Mouse (Mus musculus) midbrain, embryonic 10.5 days (tissue): ENCODE results near the gene Micu1. TPM values are rescaled to one million over a fixed set of nuclear protein-coding genes. Genes with fewer than 3 reads are reported as not detected.
A peak's percentile ranks its signal among the peaks of the same experiment; 100 is the strongest.

Experiments
- DNase-seq: peaks from one replicate; pipeline ENCODE4 v3.0.0-alpha.2; 2017; ENCODE audit warnings: low spot score
- H3K27ac ChIP-seq: fragments of 300-500 bp; sonication (generic); replicated peaks from 2 replicates; pipeline ENCODE4 v1.5.1; 2016; ENCODE audit warnings: mild to moderate bottlenecking
- H3K27me3 ChIP-seq: fragments of 300-500 bp; sonication (generic); 2 replicates; pipeline ENCODE4 v1.6.1; 2016; ENCODE audit warnings: low read depth, mild to moderate bottlenecking; ENCODE audit not compliant: poor library complexity, severe bottlenecking
- H3K36me3 ChIP-seq: fragments of 300-500 bp; sonication (generic); 2 replicates; pipeline ENCODE4 v1.6.1; 2016; ENCODE audit warnings: mild to moderate bottlenecking, moderate library complexity
- H3K4me1 ChIP-seq: fragments of 300-500 bp; sonication (generic); 2 replicates; pipeline ENCODE4 v1.6.1; 2016
- H3K4me3 ChIP-seq: fragments of 300-500 bp; sonication (generic); 2 replicates; pipeline ENCODE4 v1.5.1; 2016; ENCODE audit warnings: mild to moderate bottlenecking, moderate library complexity
- H3K9me3 ChIP-seq: fragments of 300-500 bp; sonication (generic); replicated peaks from 2 replicates; pipeline ENCODE4 v1.6.1; 2016; ENCODE audit warnings: mild to moderate bottlenecking
- WGBS: fragments of 180-500 bp; shearing (Covaris S2); methylation state at CpG from one replicate; pipeline ENCODE4 v1.1.7; 2016; 5-methylcytosine and 5-hydroxymethylcytosine counted together
- polyA plus RNA-seq: library from polyadenylated mRNA; unstranded; fragments of >200 nt; fragmentation: Nextera tagmentation; extraction: Ambion mirVana; gene quantifications from 2 replicates; pipeline ENCODE4 v1.2.1, GENCODE M21; 2016

The Micu1 gene
- polyA plus RNA-seq, 1 experiment from 2014 or later, result 58.1 TPM

- no peak overlapping the region for H3K4me3 ChIP-seq
- peak; percentile 7 for DNase-seq
- no peak overlapping the region for H3K27ac ChIP-seq
- peaks cover 12% of the 10 kb centered on the region for H3K36me3 ChIP-seq
- H3K9me3 ChIP-seq, result no peaks in the 10 kb centered on the region
- WGBS, result 94% methylated on average over 6 of the region's 6 CpGs
- H3K27me3 ChIP-seq, result no peaks in the 10 kb centered on the region
- no peaks in the 10 kb centered on the region for H3K4me1 ChIP-seq
These were observed 62.5 kb downstream of the Micu1 start for GRCm38 (mm10) chr10:59764781-59765180.

GRCm38 (mm10) chr10:59768369-59769079, 66.2 kb downstream of the Micu1 start:
- Histone ChIP-seq H3K4me3 (no peak overlapping the region), H3K9me3 (no peaks in the 10 kb centered on the region), H3K27ac (no peak overlapping the region), H3K4me1 (peaks cover 25% of the 10 kb centered on the region), H3K36me3 (peaks cover 16% of the 10 kb centered on the region), H3K27me3 (no peaks in the 10 kb centered on the region)
- 85% methylated on average over 13 of the region's 13 CpGs for WGBS
- DNase-seq, result peak; percentile 10

- H3K4me1 ChIP-seq, result peaks cover 44% of the 10 kb centered on the region
- peaks cover 14% of the 10 kb centered on the region for H3K36me3 ChIP-seq
- WGBS, result 93% methylated on average over 6 of the region's 6 CpGs
- no peaks in the 10 kb centered on the region for H3K27me3 ChIP-seq
- no peak overlapping the region for H3K27ac ChIP-seq
- no peak overlapping the region for H3K4me3 ChIP-seq
- no peaks in the 10 kb centered on the region for H3K9me3 ChIP-seq
- DNase-seq, result no peak
These were observed 69.2 kb downstream of the Micu1 start for GRCm38 (mm10) chr10:59771375-59772048.

GRCm38 (mm10) chr10:59772049-59772397, 69.7 kb downstream of the Micu1 start:
- no peak for DNase-seq
- H3K36me3 ChIP-seq, result peaks cover 14% of the 10 kb centered on the region
- H3K4me1 ChIP-seq, result peaks cover 44% of the 10 kb centered on the region
- no peak overlapping the region for H3K4me3 ChIP-seq
- H3K27me3 ChIP-seq, result no peaks in the 10 kb centered on the region
- H3K9me3 ChIP-seq, result no peaks in the 10 kb centered on the region
- H3K27ac ChIP-seq, result no peak overlapping the region
- 74% methylated on average over 2 of the region's 2 CpGs for WGBS

- Histone ChIP-seq H3K4me1 (peaks cover 49% of the 10 kb centered on the region), H3K36me3 (peaks cover 14% of the 10 kb centered on the region), H3K27me3 (no peaks in the 10 kb centered on the region), H3K9me3 (no peaks in the 10 kb centered on the region), H3K27ac (peak overlapping the region; percentile 28; the same call in 1 of the 2 replicates), H3K4me3 (no peak overlapping the region)
- no peak for DNase-seq
- WGBS, result 63% methylated on average over 13 of the region's 13 CpGs
These were observed 71.3 kb downstream of the Micu1 start for GRCm38 (mm10) chr10:59773441-59774140.

- no peaks in the 10 kb centered on the region for H3K9me3 ChIP-seq
- H3K4me1 ChIP-seq, result peaks cover 49% of the 10 kb centered on the region
- peak overlapping the region; percentile 76 for H3K27ac ChIP-seq
- H3K27me3 ChIP-seq, result no peaks in the 10 kb centered on the region
- H3K36me3 ChIP-seq, result peaks cover 11% of the 10 kb centered on the region
- H3K4me3 ChIP-seq, result no peak overlapping the region
- no peak for DNase-seq
- WGBS, result 85% methylated on average over 3 of the region's 3 CpGs
These were observed 71.9 kb downstream of the Micu1 start for GRCm38 (mm10) chr10:59774141-59774534.

- Histone ChIP-seq H3K4me1 (peaks cover 56% of the 10 kb centered on the region), H3K4me3 (no peak overlapping the region), H3K27ac (peak overlapping the region; percentile 4; the same call in 1 of the 2 replicates), H3K27me3 (no peaks in the 10 kb centered on the region), H3K9me3 (no peaks in the 10 kb centered on the region), H3K36me3 (0 out of 2 replicates have a peak, but pooled peaks cover 6% of the 10 kb centered on the region)
- DNase-seq, result no peak
- WGBS, result 92% methylated on average over 3 of the region's 3 CpGs
These were observed 75.0 kb downstream of the Micu1 start for GRCm38 (mm10) chr10:59777246-59777645.

GRCm38 (mm10) chr10:59778137-59778710, 75.9 kb downstream of the Micu1 start:
- H3K9me3 ChIP-seq, result no peaks in the 10 kb centered on the region
- WGBS, result 81% methylated on average over 4 of the region's 4 CpGs
- 0 out of 2 replicates have a peak, but pooled peaks cover 6% of the 10 kb centered on the region for H3K36me3 ChIP-seq
- H3K27ac ChIP-seq, result no peak overlapping the region
- peaks cover 47% of the 10 kb centered on the region for H3K4me1 ChIP-seq
- DNase-seq, result no peak
- no peaks in the 10 kb centered on the region for H3K27me3 ChIP-seq
- H3K4me3 ChIP-seq, result no peak overlapping the region

GRCm38 (mm10) chr10:59780698-59781097, 78.4 kb downstream of the Micu1 start:
- no peaks in the 10 kb centered on the region for H3K9me3 ChIP-seq
- peak overlapping the region; percentile 69 for H3K27ac ChIP-seq
- 0 out of 2 replicates have a peak, but pooled peaks cover 6% of the 10 kb centered on the region for H3K36me3 ChIP-seq
- no peak for DNase-seq
- WGBS, result 13% methylated on average over 3 of the region's 3 CpGs
- H3K4me1 ChIP-seq, result peaks cover 43% of the 10 kb centered on the region
- no peaks in the 10 kb centered on the region for H3K27me3 ChIP-seq
- H3K4me3 ChIP-seq, result no peak overlapping the region

- peak; percentile 30 for DNase-seq
- H3K4me1 ChIP-seq, result peaks cover 44% of the 10 kb centered on the region
- H3K27me3 ChIP-seq, result no peaks in the 10 kb centered on the region
- H3K36me3 ChIP-seq, result 0 out of 2 replicates have a peak, but pooled peaks cover 2% of the 10 kb centered on the region
- no peak overlapping the region for H3K4me3 ChIP-seq
- H3K9me3 ChIP-seq, result no peaks in the 10 kb centered on the region
- 58% methylated on average over 7 of the region's 7 CpGs for WGBS
- peak overlapping the region; percentile 69 for H3K27ac ChIP-seq
These were observed 79.1 kb downstream of the Micu1 start for GRCm38 (mm10) chr10:59781205-59781931.

GRCm38 (mm10) chr10:59784731-59785685, 82.7 kb downstream of the Micu1 start:
- peak overlapping the region; percentile 52; the same call in 1 of the 2 replicates for H3K27ac ChIP-seq
- WGBS, result 87% methylated on average over 18 of the region's 18 CpGs

More at GRCm38 (mm10) chr10:59784731-59785685, 82.7 kb downstream of the Micu1 start:
- Histone ChIP-seq H3K27me3 (no peaks in the 10 kb centered on the region), H3K4me3 (no peak overlapping the region), H3K36me3 (peaks cover 14% of the 10 kb centered on the region), H3K4me1 (peaks cover 47% of the 10 kb centered on the region), H3K9me3 (no peaks in the 10 kb centered on the region)
- no peak for DNase-seq
